Mouse (Mus musculus): ENCODE data around the gene Padi4. TPM values are rescaled to one million over a fixed set of nuclear protein-coding genes. Genes with fewer than 3 reads are reported as not detected.

Padi4 gene
- total and polyA plus RNA-seq, 3 experiments: not detected

GRCm38 (mm10) chr4:140793795-140794194 is 19.8 kb upstream of the Padi4 start:
- H3K36me3 ChIP-seq (replicated peaks in 1 of 2; ENCODE audit: control insufficient read depth in 1 of 2, insufficient read depth in 1 of 2, low read length in 1 of 2): no peaks in the 10 kb centered on the region
- dilution Hi-C loops (cut with MboI; ENCODE audit: extremely low pct_ligation_motif_present, extremely low pct_unique_long_range_greater_than_20kb, low sequenced_read_pairs): no loop called here
- no peaks in the 10 kb centered on the region for H3K79me2 ChIP-seq (replicated peaks; ENCODE audit: control insufficient read depth, extremely low read depth, insufficient read depth, poor library complexity, severe bottlenecking)
- H3K4me2 ChIP-seq (ENCODE audit: insufficient read depth, low read depth, poor library complexity, severe bottlenecking): no peak overlapping the region
- no peak overlapping the region for H3K4me3 ChIP-seq (replicated peaks in 1 of 3; ENCODE audit: low read depth in 2 of 3, low read length in 2 of 3, poor library complexity in 1 of 3)
- DNase-seq (ENCODE audit: extremely low read depth): no peak
- no peaks in the 10 kb centered on the region for H3K4me1 ChIP-seq (ENCODE audit: control insufficient read depth in 1 of 2, insufficient read depth in 2 of 2)
- in situ Hi-C loops (cut with MboI; ENCODE audit: low pct_ligation_motif_present, low pct_unique_long_range_greater_than_20kb, low sequenced_read_pairs): no loop called here
- TF ChIP-seq SMC3 (IDR thresholded peaks at IDR 0.05; ENCODE audit: low read depth, low read length) (no peak), CTCF (conservative IDR thresholded peaks at IDR 0.05 in 1 of 2, IDR thresholded peaks at IDR 0.05 in 1 of 2; ENCODE audit: low read depth in 2 of 2, low read length in 2 of 2) (peak in 1 of 2 experiments; percentile 31; a peak in 2 of 4 replicates)
- no peaks in the 10 kb centered on the region for H3K9me3 ChIP-seq (replicated peaks; ENCODE audit: low read length)
- H3K9ac ChIP-seq (ENCODE audit: insufficient read depth, low read depth): no peak overlapping the region
- H3K27ac ChIP-seq (ENCODE audit: insufficient read depth, low read depth): no peak overlapping the region
- peaks cover 64% of the 10 kb centered on the region for H3K27me3 ChIP-seq (replicated peaks)

DNA sequence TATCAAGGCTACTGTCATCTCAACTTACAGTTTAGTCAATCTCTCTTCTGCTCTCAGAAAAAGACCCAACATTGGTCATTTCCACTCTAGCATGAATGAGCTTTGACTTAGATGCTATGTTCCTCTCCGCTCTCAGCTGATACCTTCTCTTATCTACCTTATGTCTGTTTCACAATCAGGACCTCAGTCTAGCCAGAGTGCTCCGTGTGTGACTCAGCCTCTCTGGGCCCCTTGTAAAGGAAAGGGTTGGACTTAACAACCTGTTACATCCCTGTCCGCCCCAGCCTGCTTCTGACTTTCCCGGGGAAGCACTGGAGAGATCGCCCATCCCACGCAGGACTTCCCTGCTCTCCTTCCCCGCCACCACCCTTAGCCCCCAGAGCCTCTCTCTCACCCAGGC is 18.5 kb upstream of the Padi4 start:
- Histone ChIP-seq H3K36me3 (replicated peaks in 1 of 2; ENCODE audit: control insufficient read depth in 1 of 2, insufficient read depth in 1 of 2, low read length in 1 of 2) (no peaks in the 10 kb centered on the region), H3K79me2 (replicated peaks; ENCODE audit: control insufficient read depth, extremely low read depth, insufficient read depth, poor library complexity, severe bottlenecking) (no peaks in the 10 kb centered on the region), H3K27ac (ENCODE audit: insufficient read depth, low read depth) (no peak overlapping the region), H3K9me3 (replicated peaks; ENCODE audit: low read length) (no peaks in the 10 kb centered on the region), H3K4me2 (ENCODE audit: insufficient read depth, low read depth, poor library complexity, severe bottlenecking) (no peak overlapping the region), H3K27me3 (replicated peaks) (peaks cover 56% of the 10 kb centered on the region), H3K4me1 (ENCODE audit: control insufficient read depth in 1 of 2, insufficient read depth in 2 of 2) (no peaks in the 10 kb centered on the region), H3K4me3 (replicated peaks in 1 of 3; ENCODE audit: low read depth in 2 of 3, low read length in 2 of 3, poor library complexity in 1 of 3) (no peak overlapping the region), H3K9ac (ENCODE audit: insufficient read depth, low read depth) (no peak overlapping the region)
- dilution Hi-C loops (cut with MboI; ENCODE audit: extremely low pct_ligation_motif_present, extremely low pct_unique_long_range_greater_than_20kb, low sequenced_read_pairs): no loop called here
- DNase-seq (ENCODE audit: extremely low read depth): no peak
- TF ChIP-seq CHD1 (IDR thresholded peaks at IDR 0.05; ENCODE audit: low read depth, low read length) (no peak), JUN (IDR thresholded peaks at IDR 0.05; ENCODE audit: insufficient read depth, low read depth, low read length) (no peak), ZNF384 (IDR thresholded peaks at IDR 0.05; ENCODE audit: low read depth, low read length) (no peak), JUND (conservative IDR thresholded peaks at IDR 0.05; ENCODE audit: low read depth, low read length) (no peak), TCF12 (IDR thresholded peaks at IDR 0.05; ENCODE audit: low read depth, low read length) (no peak), CHD2 (IDR thresholded peaks at IDR 0.05; ENCODE audit: low read length) (no peak), NELFE (IDR thresholded peaks at IDR 0.05; ENCODE audit: low read depth, low read length) (no peak), RAD21 (IDR thresholded peaks at IDR 0.05; ENCODE audit: low read depth, low read length) (no peak), EP300 (IDR thresholded peaks at IDR 0.05; ENCODE audit: low read length) (no peak), GABPA (IDR thresholded peaks at IDR 0.05; ENCODE audit: insufficient replicate concordance, low read depth, low read length) (no peak), ETS1 (conservative IDR thresholded peaks at IDR 0.05; ENCODE audit: low read depth, low read length) (no peak), E2F4 (IDR thresholded peaks at IDR 0.05; ENCODE audit: insufficient replicate concordance, low read depth, low read length) (no peak), PAX5 (IDR thresholded peaks at IDR 0.05; ENCODE audit: low read length) (no peak)
- in situ Hi-C loops (cut with MboI; ENCODE audit: low pct_ligation_motif_present, low pct_unique_long_range_greater_than_20kb, low sequenced_read_pairs): no loop called here

GRCm38 (mm10) chr4:140791071-140791470 is 17.0 kb upstream of the Padi4 start:
- Histone ChIP-seq H3K9ac (ENCODE audit: insufficient read depth, low read depth) (no peak overlapping the region), H3K9me3 (replicated peaks; ENCODE audit: low read length) (peaks cover 12% of the 10 kb centered on the region), H3K27ac (ENCODE audit: insufficient read depth, low read depth) (no peak overlapping the region), H3K27me3 (replicated peaks) (peaks cover 44% of the 10 kb centered on the region), H3K36me3 (replicated peaks in 1 of 2; ENCODE audit: control insufficient read depth in 1 of 2, insufficient read depth in 1 of 2, low read length in 1 of 2) (no peaks in the 10 kb centered on the region), H3K4me3 (replicated peaks in 1 of 3; ENCODE audit: low read depth in 2 of 3, low read length in 2 of 3, poor library complexity in 1 of 3) (no peak overlapping the region), H3K79me2 (replicated peaks; ENCODE audit: control insufficient read depth, extremely low read depth, insufficient read depth, poor library complexity, severe bottlenecking) (no peaks in the 10 kb centered on the region), H3K4me2 (ENCODE audit: insufficient read depth, low read depth, poor library complexity, severe bottlenecking) (no peak overlapping the region), H3K4me1 (ENCODE audit: control insufficient read depth in 1 of 2, insufficient read depth in 2 of 2) (no peaks in the 10 kb centered on the region)
- dilution Hi-C loops (cut with MboI; ENCODE audit: extremely low pct_ligation_motif_present, extremely low pct_unique_long_range_greater_than_20kb, low sequenced_read_pairs) (no loop called here), in situ Hi-C loops (cut with MboI; ENCODE audit: low pct_ligation_motif_present, low pct_unique_long_range_greater_than_20kb, low sequenced_read_pairs) (no loop called here)
- TF ChIP-seq NELFE (IDR thresholded peaks at IDR 0.05; ENCODE audit: low read depth, low read length) (no peak), POLR2A (IDR thresholded peaks at IDR 0.05; ENCODE audit: low read depth, low read length) (no peak), ZKSCAN1 (IDR thresholded peaks at IDR 0.05; ENCODE audit: borderline replicate concordance, low read depth, low read length) (no peak), ZMIZ1 (IDR thresholded peaks at IDR 0.05; ENCODE audit: low read depth, low read length) (no peak), CTCF (conservative IDR thresholded peaks at IDR 0.05 in 1 of 2, IDR thresholded peaks at IDR 0.05 in 1 of 2; ENCODE audit: low read depth in 2 of 2, low read length in 2 of 2) (no peak), MAX (IDR thresholded peaks at IDR 0.05; ENCODE audit: low read length) (no peak), NRF1 (IDR thresholded peaks at IDR 0.05; ENCODE audit: low read depth, low read length) (no peak), JUND (conservative IDR thresholded peaks at IDR 0.05; ENCODE audit: low read depth, low read length) (no peak), MEF2A (IDR thresholded peaks at IDR 0.05; ENCODE audit: borderline replicate concordance, low read depth, low read length) (no peak), RCOR1 (conservative IDR thresholded peaks at IDR 0.05; ENCODE audit: low read depth, low read length) (no peak)
- no peak for DNase-seq (ENCODE audit: extremely low read depth)

All from CH12.LX (cell line).